Mouse (Mus musculus) bone marrow, adult 2 months (tissue): ENCODE results near the gene Thoc3.

Source experiments
- CTCF ChIP-seq: fragments of 200-500 bp; IDR thresholded peaks from 2 replicates; pipeline ENCODE4 v1.5.1; 2011; ENCODE audit warnings: low read length, control low read depth; ENCODE audit not compliant: control insufficient read depth, insufficient read depth
- POLR2A ChIP-seq: fragments of 200-500 bp; IDR thresholded peaks from 2 replicates; pipeline ENCODE4 v1.6.1; 2011; ENCODE audit warnings: low read depth, mild to moderate bottlenecking, control low read depth, low read length, borderline replicate concordance; ENCODE audit not compliant: control insufficient read depth

- TF ChIP-seq CTCF (no peak), POLR2A (no peak)
These were observed 21.8 kb upstream of the Thoc3 start for GRCm38 (mm10) chr13:54490411-54490810.
